Mouse (Mus musculus): ENCODE results near the gene Rrp36. TPM values are rescaled to one million over a fixed set of nuclear protein-coding genes. Genes with fewer than 3 reads are reported as not detected.

Rrp36 gene
- polyA plus RNA-seq, 1 experiment from 2014 or later, result 46.4 TPM

DNA sequence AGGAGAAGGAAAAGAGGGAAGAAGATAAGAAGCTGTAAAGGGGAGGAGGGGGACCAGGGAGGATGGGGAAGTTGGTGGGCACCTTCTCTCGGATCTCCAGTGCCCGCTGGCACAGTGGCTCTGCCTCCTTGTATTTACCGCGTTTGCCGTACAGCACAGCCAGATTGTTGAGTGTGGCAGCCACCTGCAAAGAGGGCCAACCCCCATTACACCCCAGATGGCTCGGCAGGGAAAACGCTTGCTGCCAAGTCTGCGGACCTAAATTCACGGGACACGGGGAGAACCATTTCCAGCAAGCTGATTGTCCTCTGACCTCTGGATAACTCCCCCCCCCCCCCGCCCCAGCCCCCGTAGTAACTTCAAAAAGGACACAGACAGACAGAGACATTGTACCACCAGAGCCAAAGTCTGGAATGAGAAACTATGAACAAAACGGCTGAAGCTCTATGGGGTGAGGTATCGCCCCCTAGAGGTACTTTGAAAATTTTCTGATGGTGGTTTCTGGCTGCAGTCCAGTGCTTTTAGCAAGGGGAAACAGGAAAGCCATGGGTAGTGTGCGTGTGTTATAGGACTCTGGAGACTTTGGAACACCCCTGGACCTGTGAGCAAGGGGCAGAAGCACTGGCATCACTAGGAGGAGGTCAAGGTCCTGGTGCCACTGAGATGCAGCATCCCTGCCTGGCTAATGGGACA, 37.2 kb downstream of the Rrp36 start:
- ChIA-PET CTCF (interaction anchor here (0.8 to 1.5 kb wide), 3 partner anchors 8 to 88 kb away, joined by 3 to 6 read pairs (median 4); partner anchors contain the start of genes Klc4 and Mrpl2), POLR2A (interaction anchor here (0.7 kb wide), 1 partner anchor 27 kb away, joined by 4 read pairs; no protein-coding TSS in a partner anchor)
- TF ChIP-seq CTCF (IDR thresholded peaks at IDR 0.05), result no peak
- DNase-seq (ENCODE audit: low read depth, low spot score) (no peak), ATAC-seq (no peak)
- in situ Hi-C loops (cut with MboI; ENCODE audit: low pct_unique_long_range_greater_than_20kb), result no loop called here
- H3K27me3 ChIP-seq, result no peaks in the 10 kb centered on the region

DNA sequence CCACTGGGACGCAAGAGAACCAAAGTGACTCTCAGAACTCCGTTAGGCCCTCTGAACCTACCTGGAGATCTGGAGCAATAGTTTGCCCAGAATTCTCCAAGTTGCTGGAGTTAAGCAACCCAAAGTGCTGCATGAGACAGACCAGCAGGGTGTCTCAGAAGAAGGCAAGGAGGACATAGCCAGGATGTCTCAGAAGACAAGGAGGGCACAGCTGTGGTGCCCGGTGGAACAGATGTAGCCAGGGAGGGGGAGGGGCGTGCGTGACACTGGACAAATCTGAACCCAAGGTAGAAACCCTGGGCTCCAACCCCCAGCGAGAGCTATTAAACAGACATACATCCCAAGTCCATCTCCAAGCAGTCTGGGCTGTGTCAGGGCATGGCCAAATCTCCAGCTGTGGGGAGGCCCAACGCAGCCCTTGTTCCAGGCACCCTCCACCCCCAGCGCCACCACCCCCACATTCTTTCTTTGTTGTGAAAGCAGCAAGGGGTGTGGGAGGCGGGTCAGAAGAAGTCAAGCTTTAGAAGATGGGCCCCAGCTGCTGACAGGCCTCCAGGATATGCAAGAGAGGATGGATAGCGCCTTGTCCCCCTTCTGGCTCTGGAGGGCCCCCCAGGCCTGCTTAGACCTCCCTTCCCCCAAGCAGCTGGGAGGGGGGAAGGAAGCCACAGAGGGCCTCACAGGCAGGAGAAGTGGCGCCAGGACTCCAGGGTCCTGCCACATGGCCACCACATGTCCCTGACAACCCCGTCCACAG, 44.3 kb downstream of the Rrp36 start:
- peak; percentile 57 for ATAC-seq
- POLR2A ChIA-PET, result interaction anchor here (1.0 to 2.6 kb wide), 2 partner anchors 20 to 51 kb away, joined by 3 to 8 read pairs; partner anchors contain the start of gene Klhdc3
- DNase-seq (ENCODE audit: low read depth, low spot score), result no peak
- in situ Hi-C loops (cut with MboI; ENCODE audit: low pct_unique_long_range_greater_than_20kb), result no loop called here
- CTCF ChIA-PET, result interaction anchor here (0.8 to 1.2 kb wide), 2 partner anchors 20 to 25 kb away, joined by 3 to 4 read pairs; no protein-coding TSS in a partner anchor
- H3K27me3 ChIP-seq, result no peaks in the 10 kb centered on the region
- no peak for TF ChIP-seq CTCF (IDR thresholded peaks at IDR 0.05)

DNA sequence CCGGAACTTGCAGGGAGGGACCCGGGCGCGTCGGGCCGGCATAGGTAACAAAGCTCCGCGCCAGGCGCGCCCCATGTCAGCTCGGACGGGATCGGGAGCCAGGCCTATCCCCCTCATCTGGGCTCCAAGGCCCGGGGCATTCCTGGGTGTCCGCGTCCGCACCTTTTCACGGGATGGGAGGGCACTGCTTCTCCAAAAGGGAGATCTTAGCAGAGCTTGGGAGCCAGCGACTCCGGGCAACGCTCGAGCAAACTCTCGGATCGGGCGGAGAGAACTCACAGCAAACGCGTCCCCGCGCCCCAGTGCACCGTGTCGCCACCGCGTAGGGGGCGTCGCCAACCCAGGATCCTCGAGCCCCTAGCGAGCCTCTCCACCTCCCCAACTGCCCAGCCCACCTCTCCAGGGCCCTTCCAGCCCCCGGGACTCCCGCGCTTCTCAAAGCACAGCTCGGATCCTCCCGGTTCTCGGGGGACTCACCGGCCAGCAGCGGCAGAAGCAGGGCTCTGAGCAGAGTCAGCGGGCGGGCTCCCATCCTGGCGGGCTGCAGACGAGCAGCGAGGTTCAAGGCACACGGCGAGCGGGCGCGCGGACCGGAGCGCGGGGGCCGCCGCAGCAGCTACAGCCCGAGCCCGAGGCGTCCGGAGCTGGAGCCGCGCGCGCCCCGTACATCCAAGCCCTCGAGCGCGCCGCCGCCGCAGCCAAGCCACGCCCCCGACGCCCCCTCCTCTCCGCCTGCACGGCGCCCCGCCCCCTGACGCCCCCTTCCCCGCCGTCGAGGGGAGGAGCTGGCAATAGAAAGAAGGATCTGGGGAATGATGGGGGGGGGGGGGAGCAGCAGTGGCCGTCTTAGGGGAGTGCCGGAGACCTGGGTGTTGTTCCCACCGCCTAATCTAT, 45.1 kb downstream of the Rrp36 start, which contains the start of gene Ptk7:
Ptk7 (minus strand) TSS at position 714 of the 894 bp plus-strand sequence.
- POLR2A ChIA-PET, result interaction anchor here (0.6 to 2.6 kb wide), 4 partner anchors 19 to 52 kb away, joined by 3 to 8 read pairs (median 6); partner anchors contain the start of gene Klhdc3
- in situ Hi-C loops (cut with MboI; ENCODE audit: low pct_unique_long_range_greater_than_20kb), result no loop called here
- H3K27me3 ChIP-seq, result no peaks in the 10 kb centered on the region
- CTCF ChIA-PET, result interaction anchor here (0.8 kb wide), 1 partner anchor 20 kb away, joined by 4 read pairs; no protein-coding TSS in a partner anchor
- no peak for DNase-seq (ENCODE audit: low read depth, low spot score)
- TF ChIP-seq CTCF (IDR thresholded peaks at IDR 0.05), result no peak
- ATAC-seq, result peak; percentile 58

DNA sequence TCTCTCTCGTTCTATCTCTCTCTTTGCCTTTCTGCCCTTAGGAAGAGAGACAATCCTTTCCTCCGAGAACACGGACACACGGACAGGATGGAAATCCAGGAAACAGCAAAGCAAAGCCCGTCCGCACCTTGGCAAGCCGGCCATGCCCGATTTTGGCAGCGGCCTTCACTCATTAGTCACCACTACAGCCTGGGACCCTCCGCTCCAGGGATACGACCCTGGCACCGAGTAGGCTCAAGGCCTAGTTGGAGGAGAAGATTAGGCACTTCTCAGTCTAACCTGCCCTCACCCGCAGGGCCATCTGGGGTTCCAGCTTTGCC, 45.7 kb downstream of the Rrp36 start:
- DNase-seq (ENCODE audit: low read depth, low spot score), result no peak
- ChIA-PET POLR2A (interaction anchor here (0.6 to 2.6 kb wide), 3 partner anchors 19 to 33 kb away, joined by 5 to 8 read pairs (median 7); no protein-coding TSS in a partner anchor), CTCF (no interaction called here)
- no peak for TF ChIP-seq CTCF (IDR thresholded peaks at IDR 0.05)
- ATAC-seq, result no peak
- H3K27me3 ChIP-seq, result no peaks in the 10 kb centered on the region
- in situ Hi-C loops (cut with MboI; ENCODE audit: low pct_unique_long_range_greater_than_20kb), result no loop called here

DNA sequence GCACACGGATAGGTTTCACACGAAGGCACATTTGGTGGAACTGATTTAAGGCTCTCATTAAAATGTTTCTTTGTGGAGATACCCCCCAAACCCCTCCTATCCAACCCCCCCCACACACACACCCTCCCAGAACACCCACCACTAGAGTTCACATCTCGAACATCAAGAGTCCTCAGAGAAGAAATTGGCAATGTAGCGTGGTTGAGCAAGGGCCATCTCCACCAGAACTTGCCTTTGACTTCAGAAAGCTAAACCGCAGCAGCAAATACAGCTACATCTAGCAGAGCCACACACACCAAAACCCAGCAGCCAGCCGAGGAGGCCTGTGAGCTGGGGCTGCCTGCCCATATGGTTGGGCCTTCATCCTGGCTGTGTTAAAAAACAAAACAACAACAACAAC, 46.7 kb downstream of the Rrp36 start:
- POLR2A ChIA-PET, result interaction anchor here (1.0 kb wide), 1 partner anchor 9 kb away, joined by 4 read pairs; no protein-coding TSS in a partner anchor
- no peak for TF ChIP-seq CTCF (IDR thresholded peaks at IDR 0.05)
- CTCF ChIA-PET, result no interaction called here
- ATAC-seq (no peak), DNase-seq (ENCODE audit: low read depth, low spot score) (no peak)
- in situ Hi-C loops (cut with MboI; ENCODE audit: low pct_unique_long_range_greater_than_20kb), result no loop called here
- no peaks in the 10 kb centered on the region for H3K27me3 ChIP-seq

DNA sequence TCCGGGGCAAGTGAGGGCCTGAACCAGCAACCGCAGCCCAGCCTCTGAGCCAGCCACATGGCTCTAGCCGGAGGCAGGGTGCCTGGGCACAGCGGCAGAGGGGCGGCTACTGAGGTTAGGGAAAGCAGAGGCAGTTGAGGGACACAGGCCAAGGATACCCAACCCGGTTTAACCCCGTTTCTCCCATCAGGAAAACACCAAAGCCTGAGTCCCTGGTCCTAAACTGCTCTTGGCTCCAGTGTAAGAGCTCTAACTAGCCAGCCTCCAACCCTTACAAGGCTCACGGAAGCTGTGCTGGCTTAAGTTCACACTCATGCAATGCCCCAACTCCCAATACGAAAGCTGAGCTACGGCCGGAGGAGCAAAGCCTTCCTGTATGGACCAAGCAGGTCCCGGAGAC, 49.6 kb downstream of the Rrp36 start:
- ChIA-PET POLR2A (no interaction called here), CTCF (no interaction called here)
- no peaks in the 10 kb centered on the region for H3K27me3 ChIP-seq
- no peak for TF ChIP-seq CTCF (IDR thresholded peaks at IDR 0.05)
- DNase-seq (ENCODE audit: low read depth, low spot score), result no peak
- no peak for ATAC-seq
- in situ Hi-C loops (cut with MboI; ENCODE audit: low pct_unique_long_range_greater_than_20kb), result no loop called here

DNA sequence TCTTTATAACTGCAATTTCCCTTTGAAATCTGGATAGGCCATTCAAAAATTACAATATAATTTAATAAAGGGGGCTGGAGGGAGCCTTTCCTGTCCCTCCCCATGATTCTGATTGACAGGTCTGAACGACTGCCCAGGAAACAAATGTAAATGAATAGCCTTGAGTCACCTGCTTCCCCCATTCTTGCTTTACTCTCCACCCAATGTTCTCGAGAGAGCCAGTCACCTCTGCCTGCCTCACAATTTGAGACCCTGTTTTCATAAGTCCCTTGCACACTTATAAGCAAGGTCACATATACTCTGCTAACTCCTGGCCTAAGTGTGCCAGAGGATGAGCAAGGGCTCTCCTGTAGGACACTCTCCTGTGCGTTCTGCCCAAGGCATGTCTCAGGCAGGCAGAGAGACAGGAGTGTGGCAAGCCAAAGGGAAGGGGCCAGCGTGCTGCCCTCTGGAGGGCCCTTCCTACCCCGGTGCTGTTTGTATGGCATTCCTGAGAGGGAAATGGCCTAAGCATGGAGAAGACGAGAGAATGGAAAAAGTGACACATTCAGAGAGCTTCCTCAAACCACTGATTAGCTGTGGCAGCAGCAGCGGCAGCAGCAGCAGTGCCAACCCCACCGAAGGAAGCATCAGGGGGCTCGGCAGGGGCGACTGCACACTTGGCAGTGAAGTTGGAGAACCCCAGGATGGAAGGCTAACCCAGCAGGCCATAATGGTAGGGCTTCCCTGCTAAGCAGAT, 50.2 kb downstream of the Rrp36 start:
- in situ Hi-C loops (cut with MboI; ENCODE audit: low pct_unique_long_range_greater_than_20kb), result no loop called here
- no peaks in the 10 kb centered on the region for H3K27me3 ChIP-seq
- TF ChIP-seq CTCF (IDR thresholded peaks at IDR 0.05), result no peak
- POLR2A ChIA-PET, result no interaction called here
- ATAC-seq (no peak), DNase-seq (ENCODE audit: low read depth, low spot score) (no peak)
- CTCF ChIA-PET, result no interaction called here

DNA sequence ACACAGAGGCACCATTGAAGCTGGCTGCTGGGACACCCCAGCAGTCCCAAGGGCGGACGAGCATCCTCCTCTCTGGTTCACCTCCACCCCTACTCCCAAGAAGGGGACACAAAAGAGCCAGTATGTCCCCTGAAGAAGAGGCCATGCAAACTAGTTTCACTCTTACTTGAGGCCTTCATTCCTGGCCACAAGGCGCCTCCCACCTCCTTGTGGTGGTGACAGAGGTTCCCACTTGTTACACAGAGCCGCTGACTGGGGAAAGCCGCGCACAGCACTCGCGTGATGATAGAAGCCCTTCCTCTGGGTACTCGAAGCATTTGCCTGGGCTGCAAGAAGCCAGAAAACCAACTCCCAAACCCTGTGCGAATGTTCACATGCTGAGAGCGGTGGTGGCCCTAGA, 51.9 kb downstream of the Rrp36 start:
- ChIA-PET CTCF (no interaction called here), POLR2A (no interaction called here)
- no peaks in the 10 kb centered on the region for H3K27me3 ChIP-seq
- in situ Hi-C loops (cut with MboI; ENCODE audit: low pct_unique_long_range_greater_than_20kb), result no loop called here
- ATAC-seq (no peak), DNase-seq (ENCODE audit: low read depth, low spot score) (no peak)
- TF ChIP-seq CTCF (IDR thresholded peaks at IDR 0.05), result no peak

DNA sequence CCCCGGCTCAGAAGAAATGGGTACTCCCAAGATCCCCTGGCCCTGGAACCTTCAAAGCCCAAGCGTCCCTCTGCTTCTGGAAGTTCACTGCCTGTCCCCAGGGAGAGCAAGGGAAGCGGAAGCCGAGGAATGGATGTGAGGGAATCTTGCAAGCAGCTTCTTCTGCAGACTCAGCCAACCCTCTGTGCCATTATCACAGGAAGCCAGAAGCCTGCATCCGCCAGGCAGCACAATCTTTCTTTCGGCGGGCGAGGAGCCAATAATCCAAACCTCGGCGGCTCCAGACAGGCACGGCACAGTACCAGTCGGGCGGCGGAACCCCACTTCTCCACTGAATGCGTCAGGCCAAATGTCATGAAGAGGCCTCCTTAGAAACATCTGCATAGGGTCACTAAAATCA, 52.8 kb downstream of the Rrp36 start:
- ChIA-PET POLR2A (interaction anchor here (0.6 to 1.0 kb wide), 5 partner anchors 12 to 935 kb away, joined by 3 to 6 read pairs (median 3); partner anchors contain the start of gene Mrpl14), CTCF (no interaction called here)
- no peaks in the 10 kb centered on the region for H3K27me3 ChIP-seq
- ATAC-seq, result no peak
- in situ Hi-C loops (cut with MboI; ENCODE audit: low pct_unique_long_range_greater_than_20kb), result no loop called here
- DNase-seq (ENCODE audit: low read depth, low spot score), result no peak
- TF ChIP-seq CTCF (IDR thresholded peaks at IDR 0.05), result no peak

Measured in Patski (cell line).